Mouse (Mus musculus) lung, postnatal 0 days (tissue): ENCODE data around the gene Mast4.

Experiments used
- CTCF ChIP-seq: IDR thresholded peaks from 2 replicates; pipeline ENCODE4 v1.5.1; 2016; ENCODE audit warnings: antibody characterized with exemption, mild to moderate bottlenecking
- EP300 ChIP-seq: IDR thresholded peaks from 2 replicates; pipeline ENCODE4 v1.6.1; 2016; ENCODE audit warnings: antibody characterized with exemption, mild to moderate bottlenecking, control low read depth

DNA sequence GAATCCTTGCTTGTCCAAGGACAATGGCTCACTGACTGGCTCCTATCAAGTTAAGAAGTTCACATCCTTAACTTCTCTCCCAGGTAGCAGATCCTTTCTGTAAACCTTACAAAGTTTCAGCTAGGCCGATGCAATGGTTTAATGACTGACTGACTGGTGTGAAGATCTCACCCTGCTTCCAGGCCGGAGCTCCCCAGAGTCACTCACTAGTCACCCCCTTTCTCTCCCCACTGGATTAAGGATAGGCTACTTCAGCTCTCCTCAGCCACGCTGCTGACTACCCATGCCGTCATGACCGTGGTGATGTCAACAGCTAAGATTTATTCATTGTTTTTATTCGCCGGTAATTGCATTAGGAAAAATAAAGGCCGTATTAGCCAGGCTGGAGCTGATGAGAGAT is 433.8 kb downstream of the Mast4 start:
- TF ChIP-seq CTCF (no peak), EP300 (no peak)
